Mouse (Mus musculus): ENCODE results near the gene Gm16513. TPM values are rescaled to one million over a fixed set of nuclear protein-coding genes. Genes with fewer than 3 reads are reported as not detected.
"Not testable (repeated sequence)": the region's sequence is repeated elsewhere in the genome, so short reads cannot be mapped to it uniquely, and the experiment has no call there.

Gm16513 gene
- total RNA-seq (2021): not detected

DNA sequence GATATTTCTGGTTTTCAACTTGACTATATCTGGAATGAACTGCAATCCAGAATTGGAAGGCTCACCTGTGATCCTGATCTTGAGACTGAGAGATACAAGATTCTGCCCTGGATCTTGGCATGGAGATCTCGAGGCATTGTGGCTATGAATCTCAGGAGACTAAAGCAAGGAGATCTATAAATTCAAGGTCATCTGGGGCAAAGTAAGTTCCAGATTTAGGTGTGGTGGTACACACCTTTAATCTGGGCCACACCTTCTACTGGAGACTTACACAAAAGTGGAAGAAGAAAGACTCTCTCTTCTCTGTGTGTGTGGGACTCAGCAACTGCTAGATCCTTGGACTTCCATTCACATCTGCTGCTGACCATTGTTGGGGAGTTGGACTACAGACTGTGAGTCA is at the start of gene Gm16513:
Gene Gm16513, plus strand, starts transcription at position 301 of the 400 bp plus-strand sequence.
- DNase-seq; intact Hi-C loops (cut with DNase I): not testable (repeated sequence)

Other genes starting within 250 kb of the Gm16513 start
- not detected for gene Gm6367, start 194.0 kb upstream of the Gm16513 start, total RNA-seq (2021)
- not detected for gene Gm7942, start 75.7 kb upstream of the Gm16513 start, total RNA-seq (2021)
- not detected for gene Gm10424, start 90.1 kb downstream of the Gm16513 start, total RNA-seq (2021)
- gene Gm3259, start 123.3 kb downstream of the Gm16513 start, total RNA-seq (2021): not detected